Mouse (Mus musculus) adrenal gland, postnatal 25 days (tissue): ENCODE measurements at regions not wholly inside any gene's neighbourhood (a gene's known extent, or its start where the extent isn't known, plus 50 kb on each side); places are given as distances from the start of the nearest gene placed in this dataset.

ENCODE experiments used
- DNase-seq: peaks from one replicate; pipeline ENCODE4 v3.0.0; 2021; ENCODE audit warnings: mixed read lengths

- no peak for DNase-seq
These were observed 109.9 kb downstream of the Sec23a start for GRCm38 (mm10) chr12:58901931-58902330.

GRCm38 (mm10) chr12:58875808-58876207 is 136.0 kb downstream of the Sec23a start:
- no peak for DNase-seq

- no peak for DNase-seq
These were observed 139.4 kb downstream of the Sec23a start for GRCm38 (mm10) chr12:58872465-58872864.

GRCm38 (mm10) chr12:58856498-58856897 is 155.3 kb downstream of the Sec23a start:
- DNase-seq = no peak

- DNase-seq = no peak
These were observed 160.0 kb downstream of the Sec23a start for GRCm38 (mm10) chr12:58851677-58852385.

- no peak for DNase-seq
These were observed 182.2 kb downstream of the Sec23a start for GRCm38 (mm10) chr12:58829656-58830055.

- no peak for DNase-seq
These were observed 184.0 kb downstream of the Sec23a start for GRCm38 (mm10) chr12:58827864-58828263.

- DNase-seq = no peak
These were observed 186.5 kb downstream of the Sec23a start for GRCm38 (mm10) chr12:58825139-58825921.

GRCm38 (mm10) chr12:58822971-58823370 is 188.8 kb downstream of the Sec23a start:
- no peak for DNase-seq

- no peak for DNase-seq
These were observed 207.7 kb downstream of the Sec23a start for GRCm38 (mm10) chr12:58804068-58804467.

GRCm38 (mm10) chr12:58802410-58802809 is 209.4 kb downstream of the Sec23a start:
- peak; percentile 80 for DNase-seq
